Mouse (Mus musculus): Measurements from ENCODE around the gene Tmem206.
A peak's percentile ranks its signal among the peaks of the same experiment; 100 is the strongest.

The Tmem206 gene

GRCm38 (mm10) chr1:191311296-191311898 lies 14.3 kb upstream of the Tmem206 start:
- no peak for DNase-seq

- peak; percentile 91 to 92 for DNase-seq
Measured at GRCm38 (mm10) chr1:191312513-191312941, 13.2 kb upstream of the Tmem206 start.

- DNase-seq: no peak
Measured at GRCm38 (mm10) chr1:191313158-191313557, 12.6 kb upstream of the Tmem206 start.

GRCm38 (mm10) chr1:191313926-191314325 lies 11.8 kb upstream of the Tmem206 start:
- no peak for DNase-seq

- DNase-seq: no peak
Measured at GRCm38 (mm10) chr1:191316818-191317217, 8.9 kb upstream of the Tmem206 start.

GRCm38 (mm10) chr1:191317591-191318196 lies 8.0 kb upstream of the Tmem206 start, which contains the start of gene Nenf:
Gene Nenf, minus strand, starts transcription at chr1:191318194.
- DNase-seq: peak; percentile 84 to 89

GRCm38 (mm10) chr1:191318686-191319085 lies 7.0 kb upstream of the Tmem206 start:
- no peak for DNase-seq

- DNase-seq: no peak
Measured at GRCm38 (mm10) chr1:191323381-191323780, 2.3 kb upstream of the Tmem206 start.

- no peak for DNase-seq
Measured at GRCm38 (mm10) chr1:191324733-191325590, 750 bp upstream of the Tmem206 start.

- peak; percentile 63 to 75 for DNase-seq
Measured at GRCm38 (mm10) chr1:191326233-191326882, 646 bp downstream of the Tmem206 start.

- DNase-seq: no peak
Measured at GRCm38 (mm10) chr1:191327258-191327657, 1.5 kb downstream of the Tmem206 start.

- DNase-seq: peak; percentile 81 to 90
Measured at GRCm38 (mm10) chr1:191328019-191328441, 2.3 kb downstream of the Tmem206 start.

- no peak for DNase-seq
Measured at GRCm38 (mm10) chr1:191330356-191330755, 4.6 kb downstream of the Tmem206 start.

- DNase-seq: no peak
Measured at GRCm38 (mm10) chr1:191334500-191334899, 8.8 kb downstream of the Tmem206 start.

- no peak for DNase-seq
Measured at GRCm38 (mm10) chr1:191339876-191340275, 14.2 kb downstream of the Tmem206 start.

GRCm38 (mm10) chr1:191340530-191340929 lies 14.8 kb downstream of the Tmem206 start:
- DNase-seq: no peak

- no peak for DNase-seq
Measured at GRCm38 (mm10) chr1:191347602-191348001, 21.9 kb downstream of the Tmem206 start.

- no peak for DNase-seq
Measured at GRCm38 (mm10) chr1:191348592-191348991, 22.9 kb downstream of the Tmem206 start.

- DNase-seq: no peak
Measured at GRCm38 (mm10) chr1:191348996-191349395, 23.3 kb downstream of the Tmem206 start.

- no peak for DNase-seq
Measured at GRCm38 (mm10) chr1:191349486-191350037, 23.9 kb downstream of the Tmem206 start.

GRCm38 (mm10) chr1:191350355-191350754 lies 24.6 kb downstream of the Tmem206 start:
- DNase-seq: no peak

GRCm38 (mm10) chr1:191352786-191353488 lies 27.2 kb downstream of the Tmem206 start:
- DNase-seq: peak; percentile 86 to 87

Measured in kidney, postnatal 4 days (tissue).